Mouse (Mus musculus) heart, adult 11 months (tissue): ENCODE measurements at regions not wholly inside any gene's neighbourhood (a gene's known extent, or its start where the extent isn't known, plus 50 kb on each side); places are given as distances from the start of the nearest gene placed in this dataset.

Experiments used
- DNase-seq: peaks from one replicate; pipeline ENCODE4 v3.0.0; 2022

GRCm38 (mm10) chr7:51791561-51791863 is 70.3 kb upstream of the Gas2 start:
- no peak for DNase-seq
